Mouse (Mus musculus): ENCODE results near the gene Atf4.

Gene Atf4

DNA sequence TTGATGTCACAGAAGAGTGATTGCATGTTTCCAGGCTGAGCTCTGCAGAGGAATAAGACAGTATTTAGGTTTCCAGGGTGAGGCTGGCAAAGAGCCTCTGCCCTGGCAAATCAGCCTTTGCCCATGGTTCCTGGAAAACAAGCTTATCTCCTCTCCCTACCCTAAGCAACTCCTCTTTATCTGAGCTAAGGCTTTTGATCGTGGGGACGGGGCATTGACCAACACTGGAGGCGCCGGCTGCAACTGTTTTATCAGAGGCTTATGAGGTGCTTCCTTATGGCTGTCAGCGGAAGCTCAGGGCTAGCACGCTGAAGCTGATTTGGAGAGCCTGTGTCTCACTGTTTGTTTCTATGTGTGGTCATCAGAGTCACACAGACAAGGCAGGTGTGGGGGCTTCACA is 4.4 kb upstream of the Atf4 start:
- DNase-seq = no peak

- no peak for DNase-seq
Measured at GRCm38 (mm10) chr15:80253530-80253929, 1.5 kb upstream of the Atf4 start.

GRCm38 (mm10) chr15:80254207-80254606 is 777 bp upstream of the Atf4 start:
- peak in 1 of 2 experiments; percentile 47 for DNase-seq

- peak; percentile 87 to 90 for DNase-seq
Measured at GRCm38 (mm10) chr15:80255646-80256121, 700 bp downstream of the Atf4 start.

GRCm38 (mm10) chr15:80256242-80256641 is 1.3 kb downstream of the Atf4 start:
- no peak for DNase-seq

- no peak for DNase-seq
Measured at GRCm38 (mm10) chr15:80256656-80257601, 1.9 kb downstream of the Atf4 start.

- peak in 1 of 2 experiments; percentile 58 for DNase-seq
Measured at GRCm38 (mm10) chr15:80257602-80258239, 2.7 kb downstream of the Atf4 start.

GRCm38 (mm10) chr15:80258240-80259170 is 3.5 kb downstream of the Atf4 start:
- DNase-seq = no peak

GRCm38 (mm10) chr15:80259406-80260045 is 4.5 kb downstream of the Atf4 start:
- DNase-seq = no peak

DNA sequence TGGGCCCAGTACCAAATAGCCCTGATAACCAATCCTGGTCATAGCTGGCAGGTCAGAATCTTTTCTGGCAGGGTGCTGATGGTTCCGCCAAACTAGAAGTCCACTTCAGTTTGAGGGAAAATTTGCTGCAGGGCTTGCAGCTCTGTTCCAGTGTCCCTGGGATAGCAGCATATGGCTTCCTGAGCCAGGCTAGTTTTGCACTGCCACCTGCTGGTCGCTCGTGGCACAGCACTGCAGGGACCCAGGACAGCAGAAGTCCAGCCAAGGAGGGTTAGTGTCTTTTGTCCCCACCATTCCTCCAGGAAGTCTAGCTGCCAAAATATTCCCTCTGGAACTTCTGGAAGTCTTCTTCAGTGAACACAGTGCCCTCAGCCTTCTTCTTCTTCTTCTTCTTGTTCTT is 5.7 kb downstream of the Atf4 start:
- peak; percentile 71 to 79 for DNase-seq

GRCm38 (mm10) chr15:80261100-80261499 is 6.1 kb downstream of the Atf4 start:
- no peak for DNase-seq

GRCm38 (mm10) chr15:80263610-80264575 is 8.9 kb downstream of the Atf4 start, which contains the start of gene Rps19bp1:
Gene Rps19bp1 (minus strand): TSS chr15:80264315.
- DNase-seq = peak; percentile 89 to 91

DNA sequence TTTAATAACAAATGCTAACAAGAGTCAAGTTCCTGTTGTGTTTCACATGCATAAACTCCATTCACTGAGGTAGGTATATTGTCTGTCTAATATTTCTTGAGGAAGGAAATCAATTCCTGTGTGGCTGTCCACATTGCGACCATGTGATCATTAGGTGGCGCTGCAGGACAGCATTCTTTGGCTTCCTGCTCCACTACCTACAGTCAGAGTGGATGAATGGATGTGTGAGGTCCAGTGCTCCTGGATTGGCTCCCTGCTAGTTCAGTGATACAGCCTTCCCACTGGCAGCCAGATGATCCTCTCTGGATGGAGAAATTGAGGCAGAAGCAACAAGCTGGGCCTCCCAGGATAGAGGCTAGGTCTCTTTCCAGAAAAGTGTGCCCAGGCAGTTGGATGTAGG is 11.3 kb downstream of the Atf4 start:
- peak; percentile 73 to 76 for DNase-seq

GRCm38 (mm10) chr15:80271858-80272396 is 16.9 kb downstream of the Atf4 start:
- DNase-seq = no peak

DNA sequence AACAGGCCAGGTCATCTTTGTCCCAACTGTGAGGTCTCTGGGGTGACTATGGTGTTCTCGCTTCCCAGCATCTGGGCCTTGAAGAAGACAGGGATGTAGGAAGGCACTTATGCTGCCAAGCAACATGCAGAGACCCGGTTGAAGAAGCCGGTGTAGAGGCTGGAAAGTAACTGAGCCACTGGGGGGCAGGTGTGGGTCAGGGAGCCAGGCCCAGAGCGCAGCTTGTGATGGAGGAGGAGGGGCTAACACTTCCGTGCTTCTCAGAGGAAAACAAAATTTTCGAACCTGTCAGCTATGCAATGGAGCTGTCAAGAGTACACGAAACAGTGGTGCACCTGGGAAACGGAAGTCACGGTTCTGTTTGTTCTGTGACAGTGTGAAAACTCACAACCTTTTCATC is 22.1 kb downstream of the Atf4 start:
- no peak for DNase-seq

- no peak for DNase-seq
Measured at GRCm38 (mm10) chr15:80277625-80278024, 22.6 kb downstream of the Atf4 start.

GRCm38 (mm10) chr15:80278121-80278759 is 23.3 kb downstream of the Atf4 start:
- DNase-seq = no peak

GRCm38 (mm10) chr15:80279053-80279452 is 24.1 kb downstream of the Atf4 start:
- DNase-seq = no peak

DNA sequence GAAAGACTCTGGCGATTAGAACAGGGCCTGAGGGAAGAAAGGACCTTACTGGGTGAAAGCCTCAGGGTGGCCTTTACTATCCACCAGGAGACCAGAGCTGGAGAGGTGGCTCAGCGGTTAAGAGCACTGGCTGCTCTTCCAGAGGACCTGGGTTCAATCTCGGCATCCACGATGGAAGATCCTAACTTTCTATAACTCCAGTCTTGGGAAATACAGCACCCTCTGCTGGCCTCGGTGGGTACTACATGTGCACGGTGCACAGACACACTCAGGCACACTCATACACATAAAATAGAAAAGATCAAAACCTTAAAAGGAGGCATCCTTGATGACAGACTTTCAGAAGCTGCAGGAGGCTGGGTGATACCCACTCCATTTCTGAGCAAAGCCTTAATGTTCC is 25.7 kb downstream of the Atf4 start:
- DNase-seq = no peak

- DNase-seq = no peak
Measured at GRCm38 (mm10) chr15:80286851-80287415, 31.9 kb downstream of the Atf4 start, which contains the start of gene Cacna1i. Gene Cacna1i (plus strand): TSS chr15:80287238.
